Mouse (Mus musculus): ENCODE results near the gene Ptprs.

Ptprs gene

GRCm38 (mm10) chr17:56490438-56491152 lies 14.3 kb upstream of the Ptprs start:
- no peak for DNase-seq (ENCODE audit: low spot score)

- DNase-seq (ENCODE audit: low spot score): no peak
These were observed 11.7 kb upstream of the Ptprs start for GRCm38 (mm10) chr17:56488028-56488427.

GRCm38 (mm10) chr17:56487441-56487888 lies 11.2 kb upstream of the Ptprs start:
- no peak for DNase-seq (ENCODE audit: low spot score)

GRCm38 (mm10) chr17:56485926-56486325 lies 9.6 kb upstream of the Ptprs start:
- no peak for DNase-seq (ENCODE audit: low spot score)

GRCm38 (mm10) chr17:56485118-56485517 lies 8.8 kb upstream of the Ptprs start:
- no peak for DNase-seq (ENCODE audit: low spot score)

GRCm38 (mm10) chr17:56482671-56483070 lies 6.4 kb upstream of the Ptprs start:
- no peak for DNase-seq (ENCODE audit: low spot score)

- no peak for DNase-seq (ENCODE audit: low spot score)
These were observed 3.1 kb upstream of the Ptprs start for GRCm38 (mm10) chr17:56479358-56479757.

GRCm38 (mm10) chr17:56478191-56478611 lies 1.9 kb upstream of the Ptprs start:
- no peak for DNase-seq (ENCODE audit: low spot score)

- DNase-seq (ENCODE audit: low spot score): no peak
These were observed 1.0 kb upstream of the Ptprs start for GRCm38 (mm10) chr17:56477191-56477818.

GRCm38 (mm10) chr17:56475584-56476401 lies 490 bp downstream of the Ptprs start:
- peak; percentile 38 for DNase-seq (ENCODE audit: low spot score)

- DNase-seq (ENCODE audit: low spot score): no peak
These were observed 1.3 kb downstream of the Ptprs start for GRCm38 (mm10) chr17:56474831-56475581.

GRCm38 (mm10) chr17:56474311-56474830 lies 1.9 kb downstream of the Ptprs start:
- DNase-seq (ENCODE audit: low spot score): no peak

GRCm38 (mm10) chr17:56473611-56473905 lies 2.7 kb downstream of the Ptprs start:
- no peak for DNase-seq (ENCODE audit: low spot score)

- no peak for DNase-seq (ENCODE audit: low spot score)
These were observed 3.3 kb downstream of the Ptprs start for GRCm38 (mm10) chr17:56472733-56473610.

GRCm38 (mm10) chr17:56472121-56472520 lies 4.2 kb downstream of the Ptprs start:
- no peak for DNase-seq (ENCODE audit: low spot score)

- no peak for DNase-seq (ENCODE audit: low spot score)
These were observed 5.1 kb downstream of the Ptprs start for GRCm38 (mm10) chr17:56471136-56471535.

- no peak for DNase-seq (ENCODE audit: low spot score)
These were observed 5.7 kb downstream of the Ptprs start for GRCm38 (mm10) chr17:56470571-56470970.

- DNase-seq (ENCODE audit: low spot score): no peak
These were observed 6.3 kb downstream of the Ptprs start for GRCm38 (mm10) chr17:56470001-56470436.

GRCm38 (mm10) chr17:56469275-56469674 lies 7.0 kb downstream of the Ptprs start:
- DNase-seq (ENCODE audit: low spot score): no peak

- DNase-seq (ENCODE audit: low spot score): no peak
These were observed 7.4 kb downstream of the Ptprs start for GRCm38 (mm10) chr17:56468870-56469269.

- DNase-seq (ENCODE audit: low spot score): no peak
These were observed 7.9 kb downstream of the Ptprs start for GRCm38 (mm10) chr17:56468380-56468779.

Data from ovary, postnatal 10 days (tissue).